Mouse (Mus musculus) forebrain, embryonic 13.5 days (tissue): Measurements from ENCODE around the gene Tnni1. TPM values are rescaled to one million over a fixed set of nuclear protein-coding genes. Genes with fewer than 3 reads are reported as not detected.
A peak's percentile ranks its signal among the peaks of the same experiment; 100 is the strongest.

Source experiments
- ATAC-seq: fragments of 200-750 bp; cut with Nextera tagmentation; 2 replicates; pipeline ENCODE4 v1.8.0; 2017
- H3K27ac ChIP-seq: fragments of 300-500 bp; sonication (generic); 2 replicates; pipeline ENCODE4 v1.5.1; 2015; ENCODE audit warnings: inconsistent platforms, mild to moderate bottlenecking, moderate library complexity
- H3K27me3 ChIP-seq: fragments of 300-500 bp; sonication (generic); 2 replicates; pipeline ENCODE4 v1.6.1; 2015; ENCODE audit warnings: mild to moderate bottlenecking, inconsistent platforms
- H3K36me3 ChIP-seq: fragments of 300-500 bp; sonication (generic); 2 replicates; pipeline ENCODE4 v1.6.1; 2015; ENCODE audit warnings: mild to moderate bottlenecking, inconsistent platforms; ENCODE audit not compliant: poor library complexity, severe bottlenecking
- H3K4me1 ChIP-seq: fragments of 300-500 bp; sonication (generic); 2 replicates; pipeline ENCODE4 v1.6.1; 2015; ENCODE audit warnings: inconsistent platforms
- H3K4me2 ChIP-seq: fragments of 300-500 bp; sonication (generic); 2 replicates; pipeline ENCODE4 v1.6.1; 2015; ENCODE audit warnings: inconsistent platforms, mild to moderate bottlenecking, moderate library complexity
- H3K4me3 ChIP-seq: fragments of 300-500 bp; sonication (generic); 2 replicates; pipeline ENCODE4 v1.5.1; 2015; ENCODE audit warnings: mild to moderate bottlenecking, inconsistent platforms
- H3K9ac ChIP-seq: fragments of 300-500 bp; sonication (generic); 2 replicates; pipeline ENCODE4 v1.6.1; 2015; ENCODE audit warnings: mild to moderate bottlenecking, inconsistent platforms
- H3K9me3 ChIP-seq: fragments of 300-500 bp; sonication (generic); replicated peaks from 2 replicates; pipeline ENCODE4 v1.6.1; 2016; ENCODE audit warnings: inconsistent platforms
- WGBS: fragments of 180-500 bp; shearing (Covaris S2); methylation state at CpG from one replicate; pipeline ENCODE4 v1.1.7; 2015; 5-methylcytosine and 5-hydroxymethylcytosine counted together
- polyA plus RNA-seq: library from polyadenylated mRNA; unstranded; fragments of >200 nt; fragmentation: Nextera tagmentation; extraction: Ambion mirVana; gene quantifications from 2 replicates; pipeline ENCODE4 v1.2.1, GENCODE M21; 2015

Gene Tnni1
- polyA plus RNA-seq, 1 experiment from 2014 or later, result 0.37 TPM

- Histone ChIP-seq H3K4me1 (no peaks in the 10 kb centered on the region), H3K4me2 (no peak overlapping the region), H3K4me3 (no peak overlapping the region), H3K27ac (no peak overlapping the region), H3K9ac (no peak overlapping the region), H3K27me3 (no peaks in the 10 kb centered on the region), H3K36me3 (no peaks in the 10 kb centered on the region), H3K9me3 (no peaks in the 10 kb centered on the region)
- ATAC-seq, result no peak
- WGBS, result 71% methylated on average over 4 of the region's 4 CpGs
These were observed 59.4 kb downstream of the Tnni1 start for GRCm38 (mm10) chr1:135838626-135839025.

GRCm38 (mm10) chr1:135839065-135839464, 59.8 kb downstream of the Tnni1 start:
- Histone ChIP-seq H3K9ac (no peak overlapping the region), H3K27ac (no peak overlapping the region), H3K9me3 (no peaks in the 10 kb centered on the region), H3K27me3 (no peaks in the 10 kb centered on the region), H3K4me2 (no peak overlapping the region), H3K36me3 (no peaks in the 10 kb centered on the region), H3K4me1 (no peaks in the 10 kb centered on the region), H3K4me3 (no peak overlapping the region)
- WGBS, result 90% methylated on average over 6 of the region's 6 CpGs
- ATAC-seq, result no peak

- no peak overlapping the region for H3K27ac ChIP-seq
- no peak overlapping the region for H3K4me3 ChIP-seq
- ATAC-seq, result no peak
- WGBS, result 78% methylated on average over 15 of the region's 15 CpGs
- no peak overlapping the region for H3K4me2 ChIP-seq
- no peaks in the 10 kb centered on the region for H3K36me3 ChIP-seq
- H3K9me3 ChIP-seq, result no peaks in the 10 kb centered on the region
- no peaks in the 10 kb centered on the region for H3K4me1 ChIP-seq
- H3K27me3 ChIP-seq, result no peaks in the 10 kb centered on the region
- H3K9ac ChIP-seq, result no peak overlapping the region
These were observed 61.6 kb downstream of the Tnni1 start for GRCm38 (mm10) chr1:135840675-135841395.

- Histone ChIP-seq H3K9me3 (no peaks in the 10 kb centered on the region), H3K27me3 (no peaks in the 10 kb centered on the region), H3K27ac (no peak overlapping the region), H3K4me1 (no peaks in the 10 kb centered on the region), H3K4me3 (no peak overlapping the region), H3K9ac (no peak overlapping the region), H3K36me3 (no peaks in the 10 kb centered on the region), H3K4me2 (no peak overlapping the region)
- ATAC-seq, result no peak
- WGBS, result 84% methylated on average over 10 of the region's 10 CpGs
These were observed 64.5 kb downstream of the Tnni1 start for GRCm38 (mm10) chr1:135843519-135844262.

GRCm38 (mm10) chr1:135844481-135844880, 65.2 kb downstream of the Tnni1 start:
- 85% methylated on average over 6 of the region's 6 CpGs for WGBS
- H3K4me2 ChIP-seq, result no peak overlapping the region
- no peaks in the 10 kb centered on the region for H3K36me3 ChIP-seq
- H3K27me3 ChIP-seq, result no peaks in the 10 kb centered on the region
- H3K4me3 ChIP-seq, result no peak overlapping the region
- H3K27ac ChIP-seq, result no peak overlapping the region
- ATAC-seq, result no peak
- H3K9ac ChIP-seq, result no peak overlapping the region
- H3K9me3 ChIP-seq, result no peaks in the 10 kb centered on the region
- 0 out of 2 replicates have a peak, but pooled peaks cover 5% of the 10 kb centered on the region for H3K4me1 ChIP-seq

GRCm38 (mm10) chr1:135846632-135847031, 67.4 kb downstream of the Tnni1 start:
- no peak overlapping the region for H3K27ac ChIP-seq
- no peak for ATAC-seq
- H3K4me2 ChIP-seq, result no peak overlapping the region
- H3K4me3 ChIP-seq, result no peak overlapping the region
- H3K36me3 ChIP-seq, result no peaks in the 10 kb centered on the region
- 73% methylated on average over 5 of the region's 5 CpGs for WGBS
- no peak overlapping the region for H3K9ac ChIP-seq
- H3K4me1 ChIP-seq, result peaks cover 9% of the 10 kb centered on the region; the same call in 1 of the 2 replicates
- no peaks in the 10 kb centered on the region for H3K27me3 ChIP-seq
- H3K9me3 ChIP-seq, result no peaks in the 10 kb centered on the region

GRCm38 (mm10) chr1:135847139-135847562, 67.9 kb downstream of the Tnni1 start:
- no peak for ATAC-seq
- H3K4me2 ChIP-seq, result no peak overlapping the region
- no peaks in the 10 kb centered on the region for H3K36me3 ChIP-seq
- no peak overlapping the region for H3K9ac ChIP-seq
- 25% methylated on average over 6 of the region's 6 CpGs for WGBS
- H3K9me3 ChIP-seq, result no peaks in the 10 kb centered on the region
- H3K4me3 ChIP-seq, result no peak overlapping the region
- no peaks in the 10 kb centered on the region for H3K27me3 ChIP-seq
- H3K4me1 ChIP-seq, result peaks cover 14% of the 10 kb centered on the region
- no peak overlapping the region for H3K27ac ChIP-seq

GRCm38 (mm10) chr1:135847611-135848351, 68.5 kb downstream of the Tnni1 start:
- Histone ChIP-seq H3K4me1 (peaks cover 20% of the 10 kb centered on the region), H3K9ac (no peak overlapping the region), H3K4me3 (no peak overlapping the region), H3K4me2 (no peak overlapping the region), H3K27me3 (no peaks in the 10 kb centered on the region), H3K36me3 (no peaks in the 10 kb centered on the region), H3K27ac (no peak overlapping the region), H3K9me3 (no peaks in the 10 kb centered on the region)
- no peak for ATAC-seq
- 88% methylated on average over 17 of the region's 17 CpGs for WGBS

GRCm38 (mm10) chr1:135850722-135851512, 71.7 kb downstream of the Tnni1 start:
- Histone ChIP-seq H3K27me3 (no peaks in the 10 kb centered on the region), H3K27ac (no peak overlapping the region), H3K36me3 (no peaks in the 10 kb centered on the region), H3K9me3 (no peaks in the 10 kb centered on the region), H3K4me1 (peaks cover 20% of the 10 kb centered on the region), H3K4me2 (no peak overlapping the region), H3K9ac (no peak overlapping the region), H3K4me3 (no peak overlapping the region)
- WGBS, result 72% methylated on average over 12 of the region's 12 CpGs
- ATAC-seq, result no peak

- Histone ChIP-seq H3K4me1 (peaks cover 20% of the 10 kb centered on the region), H3K27me3 (no peaks in the 10 kb centered on the region), H3K4me2 (no peak overlapping the region), H3K27ac (no peak overlapping the region), H3K9me3 (no peaks in the 10 kb centered on the region), H3K4me3 (no peak overlapping the region), H3K36me3 (no peaks in the 10 kb centered on the region), H3K9ac (no peak overlapping the region)
- WGBS, result 35% methylated on average over 13 of the region's 13 CpGs
- ATAC-seq, result peak; percentile 71; the same call in 1 of the 2 replicates
These were observed 73.0 kb downstream of the Tnni1 start for GRCm38 (mm10) chr1:135852044-135852756.

- Histone ChIP-seq H3K36me3 (no peaks in the 10 kb centered on the region), H3K9me3 (no peaks in the 10 kb centered on the region), H3K4me2 (no peak overlapping the region), H3K9ac (no peak overlapping the region), H3K4me1 (peaks cover 20% of the 10 kb centered on the region), H3K27me3 (no peaks in the 10 kb centered on the region), H3K4me3 (no peak overlapping the region), H3K27ac (no peak overlapping the region)
- 96% methylated on average over 4 of the region's 4 CpGs for WGBS
- ATAC-seq, result no peak
These were observed 74.0 kb downstream of the Tnni1 start for GRCm38 (mm10) chr1:135853200-135853599.
